Mouse (Mus musculus): ENCODE results near the gene Adamtsl5. TPM values are rescaled to one million over a fixed set of nuclear protein-coding genes. Genes with fewer than 3 reads are reported as not detected.

The Adamtsl5 gene
- polyA plus RNA-seq, 1 experiment from 2014 or later = 17.0 TPM

DNA sequence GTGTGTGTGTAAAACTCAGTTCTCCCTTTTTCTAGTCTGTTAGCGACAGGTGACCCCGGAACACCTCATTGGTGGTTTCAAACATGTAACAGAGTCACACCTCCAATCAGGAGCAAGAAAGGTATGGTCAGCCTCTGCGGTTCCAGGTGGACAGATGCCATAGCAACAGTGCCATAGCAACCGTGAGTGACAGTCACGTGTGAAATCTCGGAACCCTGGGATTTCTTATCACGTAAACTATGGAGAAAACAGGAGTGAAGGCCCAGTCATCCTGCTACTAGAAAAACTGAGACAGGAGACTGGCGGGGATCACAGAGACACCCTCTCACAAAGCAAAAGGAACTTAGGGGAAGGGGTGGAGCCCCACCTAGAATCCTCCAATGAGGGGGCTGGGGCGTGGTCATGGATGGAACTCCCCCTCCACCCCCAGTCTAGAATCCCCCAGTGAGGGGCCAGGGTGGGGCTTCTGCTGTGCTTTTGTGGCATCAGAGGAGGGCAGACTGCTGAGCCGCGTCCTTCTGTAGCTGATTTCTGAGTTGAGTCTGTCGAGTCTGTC, 23.3 kb upstream of the Adamtsl5 start:
- no peaks in the 10 kb centered on the region for H3K27me3 ChIP-seq (replicated peaks)
- no peaks in the 10 kb centered on the region for H3K4me1 ChIP-seq
- no peak overlapping the region for H3K27ac ChIP-seq
- 4% methylated on average over 12 of the region's 12 CpGs for WGBS
- H3K9me3 ChIP-seq = no peaks in the 10 kb centered on the region
- H3K36me3 ChIP-seq = no peaks in the 10 kb centered on the region
- H3K4me3 ChIP-seq (replicated peaks) = peak overlapping the region; percentile 17; the same call in 1 of the 2 replicates
- no peak overlapping the region for H3K9ac ChIP-seq
- peak overlapping the region; percentile 28 for H3K4me2 ChIP-seq
- peak; percentile 44 for ATAC-seq (ENCODE audit: insufficient read depth, low FRiP score, low read depth)

- no peaks in the 10 kb centered on the region for H3K9me3 ChIP-seq
- H3K27ac ChIP-seq = no peak overlapping the region
- no peaks in the 10 kb centered on the region for H3K4me1 ChIP-seq
- 76% methylated on average over 21 of the region's 21 CpGs for WGBS
- no peak for ATAC-seq (ENCODE audit: insufficient read depth, low FRiP score, low read depth)
- no peaks in the 10 kb centered on the region for H3K27me3 ChIP-seq (replicated peaks)
- H3K36me3 ChIP-seq = no peaks in the 10 kb centered on the region
- no peak overlapping the region for H3K4me3 ChIP-seq (replicated peaks)
- H3K9ac ChIP-seq = no peak overlapping the region
- H3K4me2 ChIP-seq = no peak overlapping the region
These were observed 22.0 kb upstream of the Adamtsl5 start for GRCm38 (mm10) chr10:80369995-80370747.

GRCm38 (mm10) chr10:80368392-80368791, 20.2 kb upstream of the Adamtsl5 start:
- Histone ChIP-seq H3K4me3 (replicated peaks) (no peak overlapping the region), H3K4me2 (no peak overlapping the region), H3K4me1 (no peaks in the 10 kb centered on the region), H3K9me3 (no peaks in the 10 kb centered on the region), H3K27me3 (replicated peaks) (no peaks in the 10 kb centered on the region), H3K36me3 (no peaks in the 10 kb centered on the region), H3K27ac (no peak overlapping the region), H3K9ac (no peak overlapping the region)
- ATAC-seq (ENCODE audit: insufficient read depth, low FRiP score, low read depth) = no peak
- 81% methylated on average over 6 of the region's 6 CpGs for WGBS

DNA sequence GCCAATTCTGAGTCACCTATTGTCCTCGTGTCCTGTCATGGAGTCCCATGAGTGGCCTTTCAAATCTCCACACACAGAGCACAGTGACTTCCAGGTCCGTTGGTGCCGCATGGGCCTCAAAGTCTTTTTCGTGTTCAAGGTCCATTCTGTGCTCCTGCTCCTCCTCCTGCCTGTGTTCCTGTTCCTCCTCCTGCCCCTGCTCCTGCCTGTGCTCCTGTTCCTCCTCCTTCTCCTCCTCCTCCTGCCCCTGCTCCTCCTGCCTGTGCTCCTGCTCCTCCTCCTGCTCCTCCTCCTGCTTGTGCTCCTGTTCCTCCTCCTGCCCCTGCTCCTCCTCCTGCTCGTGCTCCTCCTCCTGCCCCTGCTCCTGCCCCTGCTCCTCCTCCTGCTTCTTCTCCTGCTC, 19.7 kb upstream of the Adamtsl5 start:
- ATAC-seq (ENCODE audit: insufficient read depth, low FRiP score, low read depth) = no peak
- H3K27me3 ChIP-seq (replicated peaks) = no peaks in the 10 kb centered on the region
- H3K4me3 ChIP-seq (replicated peaks) = no peak overlapping the region
- H3K4me1 ChIP-seq = no peaks in the 10 kb centered on the region
- no peaks in the 10 kb centered on the region for H3K9me3 ChIP-seq
- H3K4me2 ChIP-seq = no peak overlapping the region
- no peak overlapping the region for H3K27ac ChIP-seq
- H3K36me3 ChIP-seq = no peaks in the 10 kb centered on the region
- WGBS = 48% methylated on average over 5 of the region's 5 CpGs
- H3K9ac ChIP-seq = no peak overlapping the region

DNA sequence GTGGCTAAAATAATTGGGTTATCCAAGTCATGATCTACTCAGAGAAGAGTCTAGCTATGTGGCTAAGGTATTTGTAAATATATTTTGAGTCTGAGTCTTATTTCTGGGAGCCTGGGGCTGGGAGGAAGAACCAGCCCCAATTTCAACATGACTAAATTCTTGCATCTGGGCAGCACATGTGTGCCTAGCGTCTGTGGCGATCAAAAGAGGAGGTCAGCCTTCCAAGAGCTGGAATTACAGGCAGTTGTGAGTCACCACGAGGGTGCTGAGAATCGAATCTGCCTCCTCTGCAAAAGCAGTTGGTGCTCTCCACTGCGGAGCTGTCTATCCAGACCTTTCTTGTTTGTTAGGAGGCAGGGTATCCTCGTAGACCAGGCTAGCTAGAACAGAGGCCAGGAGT, 17.5 kb upstream of the Adamtsl5 start:
- no peaks in the 10 kb centered on the region for H3K4me1 ChIP-seq
- no peak overlapping the region for H3K4me3 ChIP-seq (replicated peaks)
- no peak overlapping the region for H3K9ac ChIP-seq
- no peaks in the 10 kb centered on the region for H3K9me3 ChIP-seq
- H3K4me2 ChIP-seq = no peak overlapping the region
- 0 out of 2 replicates have a peak, but pooled peaks cover 3% of the 10 kb centered on the region for H3K27me3 ChIP-seq (replicated peaks)
- WGBS = 69% methylated on average over 6 of the region's 6 CpGs
- no peak overlapping the region for H3K27ac ChIP-seq
- ATAC-seq (ENCODE audit: insufficient read depth, low FRiP score, low read depth) = no peak
- H3K36me3 ChIP-seq = no peaks in the 10 kb centered on the region

DNA sequence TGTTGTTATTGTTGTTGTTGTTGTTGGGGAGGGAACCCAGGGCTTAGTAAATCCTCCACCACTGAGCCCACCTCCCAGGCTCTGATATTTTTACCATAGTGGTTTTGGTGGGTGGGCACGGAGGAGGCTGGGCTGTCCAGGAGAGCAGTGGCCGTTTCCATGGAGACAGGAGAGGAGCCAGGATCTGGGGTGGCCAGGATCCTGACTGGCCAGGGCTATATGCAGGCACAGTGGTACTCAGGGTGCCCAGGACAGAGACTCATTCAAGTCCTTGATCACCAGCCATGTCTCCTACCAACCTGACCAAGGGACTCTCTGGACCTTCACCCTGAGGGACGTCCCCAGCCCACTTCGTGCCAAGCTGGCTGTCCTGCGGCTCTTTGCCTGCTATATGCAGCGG, 15.5 kb upstream of the Adamtsl5 start:
- Histone ChIP-seq H3K36me3 (no peaks in the 10 kb centered on the region), H3K9me3 (no peaks in the 10 kb centered on the region), H3K27me3 (replicated peaks) (peaks cover 15% of the 10 kb centered on the region), H3K4me3 (replicated peaks) (no peak overlapping the region), H3K4me2 (no peak overlapping the region), H3K9ac (no peak overlapping the region), H3K4me1 (no peaks in the 10 kb centered on the region), H3K27ac (no peak overlapping the region)
- ATAC-seq (ENCODE audit: insufficient read depth, low FRiP score, low read depth) = no peak
- WGBS = 46% methylated on average over 6 of the region's 6 CpGs

GRCm38 (mm10) chr10:80357994-80358639, 9.9 kb upstream of the Adamtsl5 start:
- ATAC-seq (ENCODE audit: insufficient read depth, low FRiP score, low read depth) = 0 out of 2 replicates have a peak, but pooled peaks have one; percentile 29
- Histone ChIP-seq H3K4me1 (peaks cover 26% of the 10 kb centered on the region), H3K36me3 (no peaks in the 10 kb centered on the region), H3K27me3 (replicated peaks) (peaks cover 61% of the 10 kb centered on the region), H3K27ac (no peak overlapping the region), H3K9ac (no peak overlapping the region), H3K4me3 (replicated peaks) (peak overlapping the region; percentile 22), H3K4me2 (peak overlapping the region; percentile 53), H3K9me3 (no peaks in the 10 kb centered on the region)
- WGBS = 9% methylated on average over 25 of the region's 31 CpGs

DNA sequence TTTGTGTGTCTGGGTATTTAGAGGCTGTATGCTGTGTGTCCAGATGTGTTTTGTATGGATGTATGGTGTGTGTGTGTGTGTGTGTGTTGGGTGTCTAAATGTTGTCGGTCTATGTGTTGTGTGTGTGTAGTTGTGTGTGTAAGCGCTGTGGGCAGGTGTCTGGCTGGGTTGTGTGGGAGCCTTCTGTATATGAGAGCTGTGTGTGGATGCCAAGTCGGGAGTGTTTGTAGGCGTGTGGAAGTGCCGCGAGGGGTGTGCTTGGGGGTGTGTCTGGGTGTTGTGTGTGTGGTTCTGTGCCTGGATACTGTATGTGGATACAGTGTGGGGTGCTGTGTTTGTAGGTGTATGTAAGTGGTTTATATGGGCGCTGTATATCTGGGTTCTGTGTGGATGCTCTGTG, 9.1 kb upstream of the Adamtsl5 start:
- WGBS = 33% methylated on average over 7 of the region's 7 CpGs
- Histone ChIP-seq H3K4me1 (peaks cover 26% of the 10 kb centered on the region), H3K27me3 (replicated peaks) (peaks cover 68% of the 10 kb centered on the region), H3K9me3 (no peaks in the 10 kb centered on the region), H3K4me3 (replicated peaks) (peak overlapping the region; percentile 22; the same call in 1 of the 2 replicates), H3K4me2 (peak overlapping the region; percentile 58; the same call in 1 of the 2 replicates), H3K36me3 (no peaks in the 10 kb centered on the region), H3K9ac (no peak overlapping the region), H3K27ac (no peak overlapping the region)
- no peak for ATAC-seq (ENCODE audit: insufficient read depth, low FRiP score, low read depth)

DNA sequence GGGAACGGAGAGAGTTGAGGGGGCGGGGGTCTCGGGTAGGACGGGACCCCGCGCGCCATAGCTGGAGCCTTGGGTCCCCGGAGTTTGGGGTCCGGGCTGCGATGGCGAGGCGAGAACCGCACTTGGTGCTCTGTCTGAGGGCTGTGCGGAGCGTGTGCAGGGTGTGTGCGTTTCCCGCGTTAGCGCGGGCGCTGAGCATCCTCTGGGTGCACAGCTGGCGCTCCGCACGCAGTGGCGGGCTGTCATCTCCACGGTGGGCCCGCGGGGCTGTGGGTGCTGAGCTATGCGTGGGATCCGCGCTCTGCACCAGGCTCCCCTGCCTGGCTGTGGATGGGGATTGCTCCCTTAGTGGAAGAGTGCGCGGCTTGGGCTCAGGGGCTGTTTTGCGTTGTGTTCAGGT, 8.5 kb upstream of the Adamtsl5 start:
- Histone ChIP-seq H3K27me3 (replicated peaks) (peaks cover 74% of the 10 kb centered on the region), H3K4me3 (replicated peaks) (peak overlapping the region; percentile 36), H3K9me3 (no peaks in the 10 kb centered on the region), H3K4me1 (peaks cover 26% of the 10 kb centered on the region), H3K4me2 (peak overlapping the region; percentile 58), H3K27ac (no peak overlapping the region), H3K9ac (no peak overlapping the region), H3K36me3 (no peaks in the 10 kb centered on the region)
- whole genome bisulfite sequencing = 2% methylated on average over 34 of the region's 34 CpGs
- ATAC-seq (ENCODE audit: insufficient read depth, low FRiP score, low read depth) = no peak

- no peak within 1 kb of the TSS for H3K9ac ChIP-seq
- H3K27me3 ChIP-seq (replicated peaks) = peaks cover 76% of the 10 kb centered on the region
- 2% methylated on average over 53 of the region's 53 CpGs for WGBS
- ATAC-seq (ENCODE audit: insufficient read depth, low FRiP score, low read depth) = no peak
- H3K4me2 ChIP-seq = peak within 1 kb of the TSS; percentile 58
- H3K36me3 ChIP-seq = no peaks in the 10 kb centered on the region
- no peak within 1 kb of the TSS for H3K27ac ChIP-seq
- H3K4me1 ChIP-seq = peaks cover 26% of the 10 kb centered on the region
- H3K9me3 ChIP-seq = no peaks in the 10 kb centered on the region
- peak within 1 kb of the TSS; percentile 36 for H3K4me3 ChIP-seq (replicated peaks)
These were observed 7.9 kb upstream of the Adamtsl5 start, which contains the start of gene Plk5 for GRCm38 (mm10) chr10:80356001-80356682. Plk5 (plus strand) TSS chr10:80356459.

- H3K4me2 ChIP-seq = no peak overlapping the region
These were observed 7.2 kb upstream of the Adamtsl5 start for GRCm38 (mm10) chr10:80355431-80355830.

More at GRCm38 (mm10) chr10:80355431-80355830, 7.2 kb upstream of the Adamtsl5 start:
- no peak overlapping the region for H3K9ac ChIP-seq
- no peak for ATAC-seq (ENCODE audit: insufficient read depth, low FRiP score, low read depth)
- H3K27ac ChIP-seq = no peak overlapping the region
- no peaks in the 10 kb centered on the region for H3K36me3 ChIP-seq
- no peak overlapping the region for H3K4me3 ChIP-seq (replicated peaks)
- H3K27me3 ChIP-seq (replicated peaks) = peaks cover 79% of the 10 kb centered on the region
- no peaks in the 10 kb centered on the region for H3K9me3 ChIP-seq
- H3K4me1 ChIP-seq = peaks cover 26% of the 10 kb centered on the region
- WGBS = 10% methylated on average over 9 of the region's 9 CpGs

Measured in stomach, embryonic 15.5 days (tissue).